Mouse (Mus musculus) effector memory CD4-positive, alpha-beta T cell, adult 7 months (primary cell): ENCODE data around the gene Lcat. TPM values are rescaled to one million over a fixed set of nuclear protein-coding genes. Genes with fewer than 3 reads are reported as not detected.

Experiments used
- polyA plus RNA-seq: library from polyadenylated mRNA; unstranded; fragments of 100-300 nt; shearing (Covaris generic); gene quantifications from one replicate; pipeline ENCODE4 v1.2.1, GENCODE M21; 2017

Lcat gene
- polyA plus RNA-seq: not detected

GRCm38 (mm10) chr8:105943321-105943739, at the start of gene Lcat:
Gene Lcat (minus strand): TSS chr8:105943382.

GRCm38 (mm10) chr8:105990856-105991387, 47.7 kb upstream of the Lcat start, which contains the start of gene Dus2:
Gene Dus2 (plus strand): TSS chr8:105991337.

GRCm38 (mm10) chr8:105979325-105979724, 36.1 kb upstream of the Lcat start, which contains the start of gene Dpep3:
Gene Dpep3 (minus strand): TSS chr8:105979429.

GRCm38 (mm10) chr8:105965905-105966341, 22.7 kb upstream of the Lcat start, which contains the start of gene Slc12a4:
Gene Slc12a4 (minus strand): TSS chr8:105966097.

GRCm38 (mm10) chr8:105938306-105938669, 4.9 kb downstream of the Lcat start, which contains the start of gene Psmb10:
Gene Psmb10 (minus strand): TSS chr8:105938444.

GRCm38 (mm10) chr8:105933762-105934161, 9.4 kb downstream of the Lcat start, which contains the start of gene Ctrl:
Gene Ctrl (minus strand): TSS chr8:105933862.

GRCm38 (mm10) chr8:105900180-105900940, 42.8 kb downstream of the Lcat start, which contains the start of gene Pskh1:
Gene Pskh1 (plus strand): TSS chr8:105900441.

GRCm38 (mm10) chr8:105893339-105893738, 49.8 kb downstream of the Lcat start, which contains the start of gene Nrn1l:
Gene Nrn1l (plus strand): TSS chr8:105893567.

Other genes starting within 250 kb of the Lcat start
- gene Acd, start 242.3 kb downstream of the Lcat start, polyA plus RNA-seq: 65.3 TPM
- gene Pard6a, start 242.2 kb downstream of the Lcat start, polyA plus RNA-seq: 19.9 TPM
- gene 4933405L10Rik, start 235.7 kb downstream of the Lcat start, polyA plus RNA-seq: not detected
- 4.5 TPM for gene Enkd1, start 235.2 kb downstream of the Lcat start, polyA plus RNA-seq
- gene Gfod2, start 184.7 kb downstream of the Lcat start, polyA plus RNA-seq: 7.1 TPM
- gene Ranbp10, start 116.0 kb downstream of the Lcat start, polyA plus RNA-seq: 63.2 TPM
- not detected for gene Tsnaxip1, start 115.7 kb downstream of the Lcat start, polyA plus RNA-seq
- 18.8 TPM for gene Cenpt, start 90.1 kb downstream of the Lcat start, polyA plus RNA-seq
- 15.4 TPM for gene Thap11, start 88.2 kb downstream of the Lcat start, polyA plus RNA-seq
- gene Nutf2, start 82.8 kb downstream of the Lcat start, polyA plus RNA-seq: 11.2 TPM
- 77.2 TPM for gene Edc4, start 62.5 kb downstream of the Lcat start, polyA plus RNA-seq
- gene Nrn1l, start 49.8 kb downstream of the Lcat start, polyA plus RNA-seq: 1.1 TPM
- 18.5 TPM for gene Pskh1, start 42.9 kb downstream of the Lcat start, polyA plus RNA-seq
- 0.59 TPM for gene Ctrl, start 9.5 kb downstream of the Lcat start, polyA plus RNA-seq
- gene Psmb10, start 4.9 kb downstream of the Lcat start, polyA plus RNA-seq: 256 TPM
- gene Slc12a4, start 22.7 kb upstream of the Lcat start, polyA plus RNA-seq: 13.7 TPM
- 0.22 TPM for gene Dpep3, start 36.0 kb upstream of the Lcat start, polyA plus RNA-seq
- 40.4 TPM for gene Dus2, start 48.0 kb upstream of the Lcat start, polyA plus RNA-seq
- 0.74 TPM for gene Dpep2nb, start 62.6 kb upstream of the Lcat start, polyA plus RNA-seq
- gene Ddx28, start 68.5 kb upstream of the Lcat start, polyA plus RNA-seq: 7.5 TPM
- 187 TPM for gene Nfatc3, start 115.5 kb upstream of the Lcat start, polyA plus RNA-seq
- 1.1 TPM for gene Esrp2, start 193.6 kb upstream of the Lcat start, polyA plus RNA-seq
- gene Pla2g15, start 207.0 kb upstream of the Lcat start, polyA plus RNA-seq: 4.3 TPM
- 30.3 TPM for gene Slc7a6, start 225.5 kb upstream of the Lcat start, polyA plus RNA-seq